Mouse (Mus musculus) lung, embryonic 16.5 days (tissue): ENCODE data around the gene Cd300ld3. TPM values are rescaled to one million over a fixed set of nuclear protein-coding genes. Genes with fewer than 3 reads are reported as not detected.

Experiments used
- ATAC-seq: fragments of 200-750 bp; cut with Nextera tagmentation; 2 replicates; pipeline ENCODE4 v1.8.0; 2017; ENCODE audit warnings: low read depth, mild to moderate bottlenecking, moderate library complexity
- H3K27ac ChIP-seq: fragments of 300-500 bp; sonication (generic); 2 replicates; pipeline ENCODE4 v1.5.1; 2014; ENCODE audit warnings: mild to moderate bottlenecking, control low read depth, low read length
- H3K27me3 ChIP-seq: fragments of 300-500 bp; sonication (generic); 2 replicates; pipeline ENCODE4 v1.6.1; 2014; ENCODE audit warnings: low read depth, low read length, mixed read lengths; ENCODE audit not compliant: control insufficient read depth, insufficient read depth
- H3K36me3 ChIP-seq: fragments of 300-500 bp; sonication (generic); 2 replicates; pipeline ENCODE4 v1.6.1; 2014; ENCODE audit warnings: low read length; ENCODE audit not compliant: control insufficient read depth, insufficient read depth
- H3K4me1 ChIP-seq: fragments of 300-500 bp; sonication (generic); replicated peaks from 2 replicates; pipeline ENCODE4 v1.6.1; 2014; ENCODE audit warnings: low read length, mixed read lengths; ENCODE audit not compliant: control insufficient read depth, insufficient read depth
- H3K4me2 ChIP-seq: fragments of 300-500 bp; sonication (generic); 2 replicates; pipeline ENCODE4 v1.6.1; 2014; ENCODE audit warnings: low read depth, low read length, control low read depth
- H3K4me3 ChIP-seq: fragments of 300-500 bp; sonication (generic); 2 replicates; pipeline ENCODE4 v1.5.1; 2014; ENCODE audit warnings: mild to moderate bottlenecking, low read length, control low read depth
- H3K9ac ChIP-seq: fragments of 300-500 bp; sonication (generic); 2 replicates; pipeline ENCODE4 v1.6.1; 2014; ENCODE audit warnings: low read length, control low read depth
- H3K9me3 ChIP-seq: fragments of 300-500 bp; sonication (generic); 2 replicates; pipeline ENCODE4 v1.6.1; 2016; ENCODE audit warnings: low read length; ENCODE audit not compliant: control insufficient read depth
- WGBS: fragments of 180-500 bp; shearing (Covaris S2); extraction: QIAGEN DNeasy Blood & Tissue Kit; methylation state at CpG from one replicate; pipeline ENCODE4 v1.1.7; 2014; 5-methylcytosine and 5-hydroxymethylcytosine counted together
- polyA plus RNA-seq: library from polyadenylated mRNA; unstranded; fragments of >200 nt; fragmentation: Nextera tagmentation; extraction: Ambion mirVana; gene quantifications from 2 replicates; pipeline ENCODE4 v1.2.1, GENCODE M21; 2015

Gene Cd300ld3
- polyA plus RNA-seq, 1 experiment from 2014 or later = not detected

GRCm38 (mm10) chr11:115081373-115081772, 33.2 kb upstream of the Cd300ld3 start:
- 59% methylated on average over 3 of the region's 3 CpGs for WGBS
- Histone ChIP-seq H3K4me3 (no peak overlapping the region), H3K4me2 (no peak overlapping the region), H3K27ac (no peak overlapping the region), H3K27me3 (peaks cover 8% of the 10 kb centered on the region), H3K4me1 (no peaks in the 10 kb centered on the region), H3K9ac (no peak overlapping the region), H3K36me3 (no peaks in the 10 kb centered on the region), H3K9me3 (no peaks in the 10 kb centered on the region)
- no peak for ATAC-seq

- ATAC-seq = no peak
- Histone ChIP-seq H3K4me1 (no peaks in the 10 kb centered on the region), H3K9ac (no peak overlapping the region), H3K36me3 (no peaks in the 10 kb centered on the region), H3K4me2 (no peak overlapping the region), H3K9me3 (no peaks in the 10 kb centered on the region), H3K27me3 (peaks cover 8% of the 10 kb centered on the region), H3K27ac (no peak overlapping the region), H3K4me3 (no peak overlapping the region)
- WGBS = 31% methylated on average over 13 of the region's 13 CpGs
Observed at GRCm38 (mm10) chr11:115080886-115081285, 32.7 kb upstream of the Cd300ld3 start.

GRCm38 (mm10) chr11:115078680-115079079, 30.5 kb upstream of the Cd300ld3 start:
- no peak overlapping the region for H3K4me2 ChIP-seq
- 73% methylated on average over 5 of the region's 5 CpGs for WGBS
- no peak overlapping the region for H3K27ac ChIP-seq
- no peak overlapping the region for H3K9ac ChIP-seq
- H3K4me1 ChIP-seq = no peaks in the 10 kb centered on the region
- no peak for ATAC-seq
- 0 out of 2 replicates have a peak, but pooled peaks cover 2% of the 10 kb centered on the region for H3K27me3 ChIP-seq
- H3K36me3 ChIP-seq = no peaks in the 10 kb centered on the region
- H3K4me3 ChIP-seq = no peak overlapping the region
- no peaks in the 10 kb centered on the region for H3K9me3 ChIP-seq

DNA sequence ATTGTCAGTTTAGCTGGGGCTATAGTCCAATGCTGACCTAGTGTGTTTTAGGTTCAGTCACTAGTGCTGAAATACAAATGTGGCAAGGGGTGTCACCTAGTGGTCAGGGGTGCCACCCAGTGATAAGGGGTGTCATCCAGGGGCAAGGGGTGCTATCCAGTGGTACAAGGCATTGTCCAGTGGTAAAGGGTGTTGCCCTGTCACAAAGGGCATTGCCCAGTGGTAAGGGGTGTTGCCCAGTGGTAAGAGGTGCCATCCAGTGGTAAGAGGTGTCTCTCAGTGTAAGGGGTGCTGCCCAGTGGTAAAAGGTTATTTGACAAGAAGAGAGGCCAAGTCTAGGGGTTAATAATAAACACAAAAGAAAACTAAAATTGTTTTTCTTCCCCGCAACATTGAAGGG, 29.2 kb upstream of the Cd300ld3 start:
- no peaks in the 10 kb centered on the region for H3K4me1 ChIP-seq
- H3K27ac ChIP-seq = no peak overlapping the region
- WGBS = 96% methylated on average over 1 of the region's 1 CpGs
- 0 out of 2 replicates have a peak, but pooled peaks cover 2% of the 10 kb centered on the region for H3K27me3 ChIP-seq
- H3K9me3 ChIP-seq = no peaks in the 10 kb centered on the region
- H3K9ac ChIP-seq = no peak overlapping the region
- ATAC-seq = no peak
- no peak overlapping the region for H3K4me3 ChIP-seq
- H3K4me2 ChIP-seq = no peak overlapping the region
- no peaks in the 10 kb centered on the region for H3K36me3 ChIP-seq

GRCm38 (mm10) chr11:115075859-115076258, 27.6 kb upstream of the Cd300ld3 start:
- H3K9me3 ChIP-seq = no peaks in the 10 kb centered on the region
- H3K27ac ChIP-seq = no peak overlapping the region
- H3K36me3 ChIP-seq = no peaks in the 10 kb centered on the region
- WGBS = 19% methylated on average over 5 of the region's 5 CpGs
- no peak for ATAC-seq
- H3K4me1 ChIP-seq = peaks cover 7% of the 10 kb centered on the region
- H3K4me3 ChIP-seq = no peak overlapping the region
- H3K9ac ChIP-seq = no peak overlapping the region
- no peak overlapping the region for H3K4me2 ChIP-seq
- H3K27me3 ChIP-seq = no peaks in the 10 kb centered on the region

DNA sequence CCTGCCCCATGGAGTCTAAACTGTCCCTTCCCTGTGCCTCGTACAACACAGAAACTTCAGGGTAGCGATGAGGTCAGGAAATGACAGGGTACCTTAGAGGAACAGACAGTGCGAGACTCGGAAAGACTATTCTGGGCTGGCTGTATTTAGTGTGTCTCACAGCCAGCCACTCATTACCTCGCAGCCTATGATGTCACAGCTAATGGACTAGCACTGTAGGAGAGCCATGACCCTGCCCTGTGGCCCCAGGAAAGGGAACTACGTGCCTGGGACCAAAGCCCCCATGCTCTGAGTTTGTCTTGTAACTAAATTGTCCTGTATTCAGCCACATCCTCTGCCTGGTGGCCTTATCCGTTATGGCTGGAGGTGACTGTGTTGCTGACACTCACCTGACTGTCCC, 27.2 kb upstream of the Cd300ld3 start:
- no peaks in the 10 kb centered on the region for H3K36me3 ChIP-seq
- no peak for ATAC-seq

GRCm38 (mm10) chr11:115073002-115073401, 24.8 kb upstream of the Cd300ld3 start:
- Histone ChIP-seq H3K9me3 (no peaks in the 10 kb centered on the region), H3K27ac (no peak overlapping the region), H3K4me3 (no peak overlapping the region), H3K27me3 (no peaks in the 10 kb centered on the region), H3K4me2 (no peak overlapping the region), H3K9ac (no peak overlapping the region), H3K36me3 (no peaks in the 10 kb centered on the region), H3K4me1 (peaks cover 7% of the 10 kb centered on the region)
- ATAC-seq = no peak
- 65% methylated on average over 5 of the region's 5 CpGs for WGBS

More for the DNA sequence above, 27.2 kb upstream of the Cd300ld3 start:
- Histone ChIP-seq H3K4me1 (peaks cover 7% of the 10 kb centered on the region), H3K27me3 (no peaks in the 10 kb centered on the region), H3K9ac (no peak overlapping the region), H3K27ac (no peak overlapping the region), H3K9me3 (no peaks in the 10 kb centered on the region), H3K4me2 (no peak overlapping the region), H3K4me3 (no peak overlapping the region)
- WGBS = 48% methylated on average over 7 of the region's 7 CpGs

DNA sequence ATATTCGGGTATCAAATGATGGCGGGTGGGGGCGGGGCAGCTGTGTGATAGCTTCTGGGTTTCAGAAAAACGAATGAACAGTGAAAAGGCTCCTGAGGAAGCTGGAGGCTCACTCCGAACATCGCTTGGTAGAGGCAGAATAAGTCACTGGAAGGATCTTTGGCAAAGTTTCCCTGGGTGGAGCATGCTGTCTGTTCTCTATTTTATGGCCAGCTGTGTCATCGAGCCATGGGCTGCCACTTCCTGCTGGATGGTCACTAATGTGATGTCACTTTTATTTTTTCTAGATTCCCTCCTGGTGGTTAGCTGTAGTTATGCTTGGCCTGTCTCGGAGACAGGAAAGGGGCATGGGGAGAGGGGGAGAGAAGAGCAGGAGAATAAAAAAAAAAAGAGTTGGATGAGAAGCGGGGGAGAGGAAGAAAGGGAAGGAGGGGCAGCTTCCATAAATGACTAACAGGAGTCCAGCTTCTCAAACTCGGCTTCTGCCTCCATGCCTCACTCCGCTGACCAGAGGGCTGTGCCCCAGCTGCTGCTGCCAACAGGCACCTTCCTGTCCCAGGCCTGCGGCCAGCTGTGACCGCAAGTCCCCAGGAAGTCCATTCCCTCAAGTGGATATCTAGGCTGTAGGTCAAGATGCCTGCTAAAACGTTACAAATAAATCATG, 23.6 kb upstream of the Cd300ld3 start:
- Histone ChIP-seq H3K9me3 (no peaks in the 10 kb centered on the region), H3K9ac (no peak overlapping the region), H3K36me3 (no peaks in the 10 kb centered on the region), H3K27ac (peak overlapping the region; percentile 41; the same call in 1 of the 2 replicates), H3K4me3 (no peak overlapping the region; the same call in 1 of the 2 replicates), H3K4me1 (peaks cover 7% of the 10 kb centered on the region), H3K4me2 (peak overlapping the region; percentile 33), H3K27me3 (no peaks in the 10 kb centered on the region)
- ATAC-seq = peak; percentile 71
- 5% methylated on average over 14 of the region's 14 CpGs for WGBS

- H3K4me2 ChIP-seq = peak overlapping the region; percentile 33
- H3K36me3 ChIP-seq = no peaks in the 10 kb centered on the region
- no peak for ATAC-seq
- H3K27me3 ChIP-seq = no peaks in the 10 kb centered on the region
- H3K27ac ChIP-seq = no peak overlapping the region
- 2% methylated on average over 9 of the region's 9 CpGs for WGBS
- peaks cover 7% of the 10 kb centered on the region for H3K4me1 ChIP-seq
- no peak overlapping the region for H3K9ac ChIP-seq
- H3K4me3 ChIP-seq = no peak overlapping the region
- H3K9me3 ChIP-seq = no peaks in the 10 kb centered on the region
Observed at GRCm38 (mm10) chr11:115071015-115071551, 22.9 kb upstream of the Cd300ld3 start.
